Mouse (Mus musculus) neural tube, embryonic 12.5 days (tissue): ENCODE results near the gene Akap6. TPM values are rescaled to one million over a fixed set of nuclear protein-coding genes. Genes with fewer than 3 reads are reported as not detected.

Experiments
- ATAC-seq: fragments of 200-750 bp; cut with Nextera tagmentation; 2 replicates; pipeline ENCODE4 v1.8.0; 2017; ENCODE audit warnings: low read depth, mild to moderate bottlenecking, moderate TSS enrichment, moderate library complexity; ENCODE audit not compliant: low FRiP score
- H3K27ac ChIP-seq: fragments of 300-500 bp; sonication (generic); 2 replicates; pipeline ENCODE4 v1.5.1; 2016
- H3K27me3 ChIP-seq: fragments of 300-500 bp; sonication (generic); replicated peaks from 2 replicates; pipeline ENCODE4 v1.6.1; 2016; ENCODE audit warnings: mild to moderate bottlenecking
- H3K36me3 ChIP-seq: fragments of 300-500 bp; sonication (generic); 2 replicates; pipeline ENCODE4 v1.6.1; 2016; ENCODE audit warnings: mild to moderate bottlenecking
- H3K4me1 ChIP-seq: fragments of 300-500 bp; sonication (generic); 2 replicates; pipeline ENCODE4 v1.6.1; 2016
- H3K4me2 ChIP-seq: fragments of 300-500 bp; sonication (generic); replicated peaks from 2 replicates; pipeline ENCODE4 v1.6.1; 2016; ENCODE audit warnings: mild to moderate bottlenecking
- H3K4me3 ChIP-seq: fragments of 300-500 bp; sonication (generic); 2 replicates; pipeline ENCODE4 v1.5.1; 2016
- H3K9ac ChIP-seq: fragments of 300-500 bp; sonication (generic); 2 replicates; pipeline ENCODE4 v1.6.1; 2016; ENCODE audit warnings: mild to moderate bottlenecking
- H3K9me3 ChIP-seq: fragments of 300-500 bp; sonication (generic); 2 replicates; pipeline ENCODE4 v1.6.1; 2016; ENCODE audit warnings: mild to moderate bottlenecking
- WGBS: fragments of 180-500 bp; shearing (Covaris S2); methylation state at CpG from one replicate; pipeline ENCODE4 v1.1.7; 2016; 5-methylcytosine and 5-hydroxymethylcytosine counted together
- polyA plus RNA-seq: library from polyadenylated mRNA; unstranded; fragments of >200 nt; fragmentation: Nextera tagmentation; extraction: Ambion mirVana; gene quantifications from 2 replicates; pipeline ENCODE4 v1.2.1, GENCODE M21; 2016

Gene Akap6
- polyA plus RNA-seq, 1 experiment from 2014 or later = 29.5 TPM

- Histone ChIP-seq H3K9me3 (no peaks in the 10 kb centered on the region), H3K36me3 (no peaks in the 10 kb centered on the region), H3K4me3 (no peak overlapping the region), H3K27ac (no peak overlapping the region), H3K27me3 (no peaks in the 10 kb centered on the region), H3K4me1 (no peaks in the 10 kb centered on the region; the same call in 1 of the 2 replicates), H3K9ac (no peak overlapping the region), H3K4me2 (no peak overlapping the region)
- WGBS = 67% methylated on average over 3 of the region's 3 CpGs
- ATAC-seq = no peak
These were observed 197.6 kb downstream of the Akap6 start for GRCm38 (mm10) chr12:52896785-52897184.

- H3K4me3 ChIP-seq = no peak overlapping the region
- H3K9me3 ChIP-seq = no peaks in the 10 kb centered on the region
- no peak overlapping the region for H3K9ac ChIP-seq
- no peak for ATAC-seq
- no peaks in the 10 kb centered on the region for H3K27me3 ChIP-seq
- WGBS = 89% methylated on average over 10 of the region's 10 CpGs
- no peak overlapping the region for H3K4me2 ChIP-seq
- no peaks in the 10 kb centered on the region; the same call in 1 of the 2 replicates for H3K4me1 ChIP-seq
- H3K27ac ChIP-seq = no peak overlapping the region
- H3K36me3 ChIP-seq = no peaks in the 10 kb centered on the region
These were observed 198.9 kb downstream of the Akap6 start for GRCm38 (mm10) chr12:52898130-52898529.

DNA sequence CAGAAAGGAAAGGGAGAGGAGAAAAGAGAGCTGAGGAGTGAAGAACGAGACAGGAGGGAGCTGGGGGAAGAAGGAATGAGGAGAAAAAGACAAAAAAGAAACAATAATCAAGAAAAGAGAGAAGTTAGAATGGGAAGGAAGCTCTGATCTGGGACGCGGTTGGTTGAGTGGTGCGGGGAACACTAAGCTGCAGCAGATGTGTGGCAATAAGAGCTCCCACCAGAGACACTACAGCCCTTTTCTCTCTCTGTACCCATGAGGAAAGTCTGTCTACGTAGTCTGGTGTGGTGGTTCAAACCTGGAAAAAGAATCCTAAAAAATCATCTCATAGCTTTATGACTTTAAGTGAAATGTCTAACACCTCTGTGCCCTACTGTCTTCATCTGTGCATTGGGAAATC is 204.9 kb downstream of the Akap6 start:
- Histone ChIP-seq H3K9me3 (no peaks in the 10 kb centered on the region), H3K27me3 (no peaks in the 10 kb centered on the region), H3K4me3 (no peak overlapping the region), H3K4me2 (no peak overlapping the region), H3K27ac (no peak overlapping the region), H3K4me1 (no peaks in the 10 kb centered on the region), H3K36me3 (no peaks in the 10 kb centered on the region), H3K9ac (no peak overlapping the region)
- no peak for ATAC-seq
- WGBS = 86% methylated on average over 5 of the region's 5 CpGs

GRCm38 (mm10) chr12:52908448-52909066 is 209.4 kb downstream of the Akap6 start:
- 68% methylated on average over 13 of the region's 13 CpGs for WGBS
- Histone ChIP-seq H3K4me1 (no peaks in the 10 kb centered on the region), H3K27ac (no peak overlapping the region), H3K9me3 (no peaks in the 10 kb centered on the region), H3K4me2 (no peak overlapping the region), H3K9ac (no peak overlapping the region), H3K4me3 (no peak overlapping the region), H3K36me3 (no peaks in the 10 kb centered on the region), H3K27me3 (no peaks in the 10 kb centered on the region)
- no peak for ATAC-seq

GRCm38 (mm10) chr12:52910345-52910744 is 211.2 kb downstream of the Akap6 start:
- H3K27ac ChIP-seq = no peak overlapping the region
- H3K4me1 ChIP-seq = no peaks in the 10 kb centered on the region
- H3K4me2 ChIP-seq = no peak overlapping the region
- 82% methylated on average over 13 of the region's 13 CpGs for WGBS
- no peak for ATAC-seq
- no peaks in the 10 kb centered on the region for H3K9me3 ChIP-seq
- no peaks in the 10 kb centered on the region for H3K27me3 ChIP-seq
- no peak overlapping the region for H3K4me3 ChIP-seq
- no peak overlapping the region for H3K9ac ChIP-seq
- H3K36me3 ChIP-seq = no peaks in the 10 kb centered on the region

- Histone ChIP-seq H3K4me2 (no peak overlapping the region), H3K9ac (no peak overlapping the region), H3K36me3 (no peaks in the 10 kb centered on the region), H3K4me3 (no peak overlapping the region), H3K4me1 (no peaks in the 10 kb centered on the region), H3K9me3 (no peaks in the 10 kb centered on the region), H3K27me3 (no peaks in the 10 kb centered on the region), H3K27ac (no peak overlapping the region)
- whole genome bisulfite sequencing = 17% methylated on average over 8 of the region's 8 CpGs
- ATAC-seq = no peak
These were observed 211.6 kb downstream of the Akap6 start for GRCm38 (mm10) chr12:52910819-52911218.

GRCm38 (mm10) chr12:52918939-52919338 is 219.8 kb downstream of the Akap6 start:
- H3K9ac ChIP-seq = no peak overlapping the region
- H3K9me3 ChIP-seq = no peaks in the 10 kb centered on the region
- H3K4me1 ChIP-seq = peaks cover 8% of the 10 kb centered on the region
- no peak for ATAC-seq
- H3K27ac ChIP-seq = no peak overlapping the region
- H3K4me3 ChIP-seq = no peak overlapping the region
- no peaks in the 10 kb centered on the region for H3K27me3 ChIP-seq
- no peak overlapping the region for H3K4me2 ChIP-seq
- WGBS = 23% methylated on average over 11 of the region's 11 CpGs
- H3K36me3 ChIP-seq = no peaks in the 10 kb centered on the region

DNA sequence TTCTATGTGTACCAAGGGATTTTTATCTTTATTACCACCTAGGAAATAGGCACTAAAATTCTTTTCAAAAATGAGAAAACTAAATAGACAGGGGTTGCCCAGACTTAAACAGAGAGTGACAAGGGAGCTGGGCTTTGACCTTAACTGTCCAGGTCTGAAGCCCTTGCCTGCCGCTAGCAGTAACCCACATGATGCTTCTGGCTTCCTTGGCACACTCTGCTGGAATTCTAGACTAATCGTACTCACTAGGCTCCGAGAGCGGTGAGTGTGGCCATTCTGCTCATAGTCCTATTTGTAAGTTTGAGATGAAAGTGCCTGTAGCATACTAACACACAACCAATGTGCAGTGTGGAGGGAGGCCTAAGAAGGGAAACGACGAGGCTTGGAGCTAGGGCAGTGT is 223.3 kb downstream of the Akap6 start:
- H3K4me1 ChIP-seq = peaks cover 19% of the 10 kb centered on the region
- H3K36me3 ChIP-seq = no peaks in the 10 kb centered on the region
- no peak for ATAC-seq
- H3K27me3 ChIP-seq = no peaks in the 10 kb centered on the region
- no peaks in the 10 kb centered on the region for H3K9me3 ChIP-seq
- no peak overlapping the region for H3K9ac ChIP-seq
- H3K27ac ChIP-seq = no peak overlapping the region
- H3K4me3 ChIP-seq = no peak overlapping the region
- WGBS = 88% methylated on average over 6 of the region's 6 CpGs
- no peak overlapping the region for H3K4me2 ChIP-seq

DNA sequence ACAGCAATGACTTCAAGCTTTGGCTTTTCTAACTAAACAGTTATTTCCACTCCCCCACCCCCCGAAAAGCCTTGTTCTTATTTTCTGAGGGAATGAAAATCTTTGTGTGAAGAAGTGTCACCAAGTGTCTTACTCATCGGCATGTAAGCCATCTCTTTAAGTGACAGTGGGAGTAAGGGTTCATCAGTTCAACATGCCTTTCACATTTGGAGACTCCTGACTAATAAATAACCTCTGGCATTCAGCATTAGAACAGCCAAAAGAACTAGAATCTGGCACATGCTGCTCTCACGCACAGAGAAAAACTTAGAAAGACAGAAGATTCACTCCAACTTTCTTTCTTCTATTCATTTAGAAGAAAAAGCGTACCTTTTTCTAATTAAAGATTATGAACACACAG is 226.3 kb downstream of the Akap6 start:
- H3K9me3 ChIP-seq = no peaks in the 10 kb centered on the region
- 50% methylated on average over 4 of the region's 4 CpGs for WGBS

GRCm38 (mm10) chr12:52933832-52934231 is 234.6 kb downstream of the Akap6 start:
- no peak overlapping the region for H3K4me2 ChIP-seq
- no peak overlapping the region for H3K9ac ChIP-seq
- no peaks in the 10 kb centered on the region for H3K36me3 ChIP-seq
- no peaks in the 10 kb centered on the region for H3K27me3 ChIP-seq
- H3K4me1 ChIP-seq = no peaks in the 10 kb centered on the region
- no peak for ATAC-seq
- no peaks in the 10 kb centered on the region for H3K9me3 ChIP-seq
- no peak overlapping the region for H3K4me3 ChIP-seq
- no peak overlapping the region for H3K27ac ChIP-seq
- 83% methylated on average over 7 of the region's 13 CpGs for WGBS

More for the DNA sequence above, 226.3 kb downstream of the Akap6 start:
- ATAC-seq = no peak
- no peaks in the 10 kb centered on the region for H3K36me3 ChIP-seq
- no peak overlapping the region for H3K27ac ChIP-seq
- no peak overlapping the region for H3K4me2 ChIP-seq
- H3K9ac ChIP-seq = no peak overlapping the region
- H3K4me1 ChIP-seq = peaks cover 17% of the 10 kb centered on the region
- H3K4me3 ChIP-seq = no peak overlapping the region
- no peaks in the 10 kb centered on the region for H3K27me3 ChIP-seq

DNA sequence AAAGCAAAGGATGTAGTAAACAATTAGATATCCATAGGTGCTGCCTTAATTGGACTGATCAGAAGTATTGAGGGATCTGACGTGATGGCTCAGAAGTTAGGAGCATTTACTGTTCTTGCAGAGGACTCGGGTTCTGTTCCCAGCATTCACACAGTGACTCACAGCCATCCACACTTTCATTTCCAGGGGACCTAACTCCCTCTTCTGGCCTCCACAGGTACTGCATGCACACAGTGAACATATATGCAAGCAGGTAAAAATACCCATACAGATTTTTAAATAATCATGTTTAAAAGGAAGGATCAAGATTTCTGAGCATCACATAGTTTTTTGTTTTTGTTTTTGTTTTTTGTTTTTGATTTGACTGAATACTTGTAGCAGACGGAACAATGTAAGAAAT is 235.8 kb downstream of the Akap6 start:
- H3K9ac ChIP-seq = no peak overlapping the region
- no peak overlapping the region for H3K4me3 ChIP-seq
- H3K9me3 ChIP-seq = no peaks in the 10 kb centered on the region
- 100% methylated on average over 3 of the region's 3 CpGs for WGBS
- H3K4me1 ChIP-seq = no peaks in the 10 kb centered on the region; the same call in 1 of the 2 replicates
- H3K27me3 ChIP-seq = no peaks in the 10 kb centered on the region
- no peaks in the 10 kb centered on the region for H3K36me3 ChIP-seq
- H3K4me2 ChIP-seq = no peak overlapping the region
- ATAC-seq = no peak
- no peak overlapping the region for H3K27ac ChIP-seq

DNA sequence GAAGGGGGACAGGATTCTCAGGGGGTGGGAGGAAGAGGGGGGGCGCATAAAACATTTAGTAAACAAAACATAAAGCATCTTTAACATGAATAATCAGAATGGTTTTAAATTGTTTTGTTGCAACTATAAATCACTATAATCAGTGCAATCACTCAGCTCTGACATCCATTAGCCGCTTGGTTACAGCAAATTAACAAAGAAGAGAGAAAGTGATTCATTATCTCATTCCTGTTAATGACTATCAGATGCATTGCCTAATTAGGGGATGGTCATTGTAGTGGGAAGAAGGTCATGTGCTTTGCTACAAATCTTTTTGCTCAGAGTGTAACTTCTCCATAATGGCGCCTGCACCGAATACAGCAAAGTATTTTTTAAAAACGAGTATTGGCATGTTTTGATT is 239.6 kb downstream of the Akap6 start:
- ATAC-seq = no peak

GRCm38 (mm10) chr12:52939324-52939946 is 240.3 kb downstream of the Akap6 start:
- no peaks in the 10 kb centered on the region for H3K27me3 ChIP-seq
- no peaks in the 10 kb centered on the region; the same call in 1 of the 2 replicates for H3K4me1 ChIP-seq
- H3K4me2 ChIP-seq = no peak overlapping the region
- no peak overlapping the region for H3K4me3 ChIP-seq
- no peak overlapping the region for H3K9ac ChIP-seq
- H3K27ac ChIP-seq = no peak overlapping the region
- no peak for ATAC-seq
- no peaks in the 10 kb centered on the region for H3K36me3 ChIP-seq
- no peaks in the 10 kb centered on the region for H3K9me3 ChIP-seq
- WGBS = 74% methylated on average over 15 of the region's 15 CpGs

More for the DNA sequence above, 239.6 kb downstream of the Akap6 start:
- Histone ChIP-seq H3K4me1 (no peaks in the 10 kb centered on the region; the same call in 1 of the 2 replicates), H3K4me2 (no peak overlapping the region), H3K36me3 (no peaks in the 10 kb centered on the region), H3K27me3 (no peaks in the 10 kb centered on the region), H3K4me3 (no peak overlapping the region), H3K27ac (no peak overlapping the region), H3K9me3 (no peaks in the 10 kb centered on the region), H3K9ac (no peak overlapping the region)
- 53% methylated on average over 5 of the region's 5 CpGs for WGBS
